Mouse (Mus musculus) B cell, adult 62 days (primary cell): ENCODE data around the gene Vmn1r48. TPM values are rescaled to one million over a fixed set of nuclear protein-coding genes. Genes with fewer than 3 reads are reported as not detected.

ENCODE experiments used
- total RNA-seq: library from RNA; stranded (reverse); gene quantifications from 4 replicates; pipeline ENCODE4 v1.2.4, GENCODE M21; 2023

Vmn1r48 gene
- total RNA-seq, result not detected in 4 replicates

DNA sequence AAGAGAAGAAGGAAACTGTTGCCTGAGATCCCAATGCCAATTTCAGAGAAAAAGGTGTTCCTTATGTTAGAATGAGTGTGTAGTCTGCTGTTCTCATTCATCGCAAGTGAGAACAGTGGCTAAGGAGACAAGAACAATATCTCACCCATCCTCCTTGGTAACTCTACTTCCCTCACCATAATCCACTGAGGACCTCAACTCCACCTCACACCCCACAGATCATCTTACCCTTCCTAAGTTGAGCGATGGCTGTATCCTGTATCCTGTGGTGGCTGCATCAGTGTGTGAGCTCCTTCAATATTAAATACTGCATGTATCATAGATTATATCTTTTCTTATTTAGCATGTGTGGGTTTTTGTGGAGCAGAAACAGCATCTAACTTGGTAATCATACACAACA lies at the start of gene Vmn1r48:
TSS of gene Vmn1r48 (minus strand) at position 101 of the 400 bp plus-strand sequence.

DNA sequence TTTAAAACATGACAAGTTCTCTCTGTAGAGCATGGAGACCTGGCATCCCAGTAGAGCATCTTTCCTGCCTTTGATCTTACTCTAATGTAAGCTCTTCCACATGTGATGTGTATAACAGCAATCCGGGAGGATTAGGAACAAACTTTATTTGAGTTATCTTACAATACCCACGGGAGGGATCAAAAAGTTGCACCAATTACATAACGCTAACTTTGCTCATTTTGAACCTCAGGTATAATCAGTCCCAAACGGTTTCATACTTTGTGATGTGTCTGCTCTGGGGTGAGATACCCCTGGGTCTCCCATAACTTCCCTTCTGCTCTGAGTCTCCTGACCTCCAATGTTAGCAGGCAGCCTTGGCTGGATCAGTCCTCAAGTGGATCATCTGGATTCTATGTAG lies 41.8 kb upstream of the Vmn1r48 start, which contains the start of gene Vmn1r49:
TSS of gene Vmn1r49 (minus strand) at position 101 of the 400 bp plus-strand sequence.

DNA sequence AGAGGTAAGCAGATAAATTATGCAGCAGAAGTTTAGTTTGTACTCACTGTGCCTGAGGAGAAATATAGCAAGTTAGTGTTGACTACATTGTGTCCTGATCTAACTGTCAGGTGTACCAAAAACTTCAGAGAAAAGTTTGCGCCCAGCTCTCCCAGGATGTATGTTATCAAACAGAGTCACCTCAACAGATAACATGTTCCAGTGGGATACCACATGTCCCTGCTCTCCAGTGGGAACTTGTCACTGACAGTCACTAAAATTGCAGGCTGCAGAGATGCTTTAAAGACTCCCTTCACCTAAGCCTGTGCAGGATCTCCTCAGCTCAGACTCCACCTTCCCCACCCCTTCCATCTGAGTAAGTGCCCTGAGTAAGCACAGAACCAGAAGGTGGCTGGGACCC lies 20.8 kb downstream of the Vmn1r48 start, which contains the start of gene Vmn1r47:
TSS of gene Vmn1r47 (plus strand) at position 301 of the 400 bp plus-strand sequence.

Other genes starting within 250 kb of the Vmn1r48 start
- gene Vmn1r42, start 160.4 kb downstream of the Vmn1r48 start, total RNA-seq, result not detected in 4 replicates
- 0.06 TPM in 1 of 4 replicates, not detected in the others for gene Vmn1r43, start 160.4 kb downstream of the Vmn1r48 start, total RNA-seq
- not detected in 4 replicates for gene Vmn1r44, start 153.2 kb downstream of the Vmn1r48 start, total RNA-seq
- gene Vmn1r45, start 96.2 kb downstream of the Vmn1r48 start, total RNA-seq, result not detected in 4 replicates
- gene Vmn1r46, start 67.5 kb downstream of the Vmn1r48 start, total RNA-seq, result not detected in 4 replicates
- not detected in 4 replicates for gene Vmn1r47, start 20.7 kb downstream of the Vmn1r48 start, total RNA-seq
- gene Vmn1r49, start 41.7 kb upstream of the Vmn1r48 start, total RNA-seq, result not detected in 4 replicates
- gene Vmn1r50, start 64.6 kb upstream of the Vmn1r48 start, total RNA-seq, result not detected in 4 replicates
- not detected in 4 replicates for gene Vmn1r51, start 85.8 kb upstream of the Vmn1r48 start, total RNA-seq
- not detected in 4 replicates for gene Vmn1r52, start 138.0 kb upstream of the Vmn1r48 start, total RNA-seq
- not detected in 4 replicates for gene V1ra8, start 166.0 kb upstream of the Vmn1r48 start, total RNA-seq
- not detected in 4 replicates for gene Vmn1r53, start 187.6 kb upstream of the Vmn1r48 start, total RNA-seq
- gene Vmn1r54, start 209.5 kb upstream of the Vmn1r48 start, total RNA-seq, result not detected in 4 replicates